Mouse (Mus musculus): Measurements from ENCODE around the gene Actl11. TPM values are rescaled to one million over a fixed set of nuclear protein-coding genes. Genes with fewer than 3 reads are reported as not detected.
A peak's percentile ranks its signal among the peaks of the same experiment; 100 is the strongest.

The Actl11 gene
- total RNA-seq (2015) (0.05 TPM in 1 of 2 replicates, not detected in the other), total RNA-seq (2017) (not detected in 2 replicates)

DNA sequence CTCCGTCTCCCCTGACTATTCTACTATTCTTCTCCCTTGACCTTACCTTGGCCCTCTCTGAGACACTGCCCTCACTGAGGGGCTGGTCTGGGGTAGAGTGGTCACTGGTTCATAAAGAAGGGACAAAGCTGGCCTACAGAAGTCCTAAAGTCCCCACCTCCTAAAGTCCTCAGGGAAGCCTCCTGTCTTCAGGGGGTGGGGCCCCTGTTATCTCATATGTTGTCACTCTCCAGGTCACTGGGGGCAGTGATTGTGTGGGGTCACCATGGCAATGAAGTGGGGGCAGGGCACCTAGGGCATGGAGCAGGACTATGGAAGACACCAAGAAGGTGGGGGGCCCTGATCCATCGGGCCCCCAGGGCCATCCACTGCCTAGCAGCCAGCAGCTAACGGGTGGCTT, at the start of gene Actl11:
Actl11 (plus strand) TSS at position 301 of the 400 bp plus-strand sequence.
- no peak for ATAC-seq (replicated peaks; ENCODE audit: poor library complexity)

- no peak for ATAC-seq (replicated peaks; ENCODE audit: poor library complexity)
Measured at GRCm38 (mm10) chr9:107880411-107880810, 47.9 kb upstream of the Actl11 start.

GRCm38 (mm10) chr9:107887804-107888266, 40.4 kb upstream of the Actl11 start, which contains the start of gene Mon1a:
Gene Mon1a, plus strand, starts transcription at chr9:107888151.
- ATAC-seq (replicated peaks; ENCODE audit: poor library complexity) = peak; percentile 96

GRCm38 (mm10) chr9:107888267-107888850, 39.9 kb upstream of the Actl11 start:
- peak; percentile 46 for ATAC-seq (replicated peaks; ENCODE audit: poor library complexity)

GRCm38 (mm10) chr9:107890260-107890659, 38.0 kb upstream of the Actl11 start:
- no peak for ATAC-seq (replicated peaks; ENCODE audit: poor library complexity)

- ATAC-seq (replicated peaks; ENCODE audit: poor library complexity) = peak; percentile 39
Measured at GRCm38 (mm10) chr9:107891023-107891422, 37.2 kb upstream of the Actl11 start.

- no peak for ATAC-seq (replicated peaks; ENCODE audit: poor library complexity)
Measured at GRCm38 (mm10) chr9:107898563-107898962, 29.7 kb upstream of the Actl11 start.

- ATAC-seq (replicated peaks; ENCODE audit: poor library complexity) = no peak
Measured at GRCm38 (mm10) chr9:107899855-107900254, 28.4 kb upstream of the Actl11 start.

DNA sequence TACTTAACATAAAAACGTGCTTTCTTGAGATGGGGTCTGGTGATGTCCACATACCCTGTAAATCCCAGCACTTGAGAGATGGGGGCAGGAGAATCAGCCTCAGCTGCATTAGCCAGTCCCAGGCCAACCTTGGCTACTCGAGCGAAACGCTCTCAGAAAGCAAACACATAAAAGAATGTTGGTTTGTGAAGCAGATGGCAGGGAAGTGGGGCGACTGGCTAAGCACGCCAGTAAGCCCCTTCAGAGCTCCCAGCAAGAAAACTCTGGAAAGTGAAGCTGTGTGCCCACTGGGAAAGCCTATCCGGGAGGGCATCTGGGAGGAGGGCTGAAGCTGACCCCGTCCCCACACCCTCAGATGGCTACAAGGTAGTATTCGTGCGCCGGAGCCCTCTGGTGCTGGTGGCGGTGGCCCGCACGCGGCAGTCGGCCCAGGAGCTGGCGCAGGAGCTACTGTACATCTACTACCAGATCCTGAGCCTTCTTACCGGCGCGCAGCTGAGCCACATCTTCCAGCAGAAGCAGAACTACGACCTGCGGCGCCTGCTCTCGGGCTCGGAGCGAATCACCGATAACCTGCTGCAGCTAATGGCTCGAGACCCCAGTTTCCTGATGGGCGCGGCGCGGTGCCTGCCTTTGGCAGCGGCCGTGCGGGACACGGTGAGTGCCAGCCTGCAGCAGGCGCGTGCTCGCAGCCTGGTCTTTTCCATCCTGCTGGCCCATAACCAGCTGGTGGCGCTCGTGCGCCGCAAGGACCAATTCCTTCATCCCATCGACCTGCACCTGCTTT, 27.2 kb upstream of the Actl11 start:
- ATAC-seq (replicated peaks; ENCODE audit: poor library complexity) = peak; percentile 78

- no peak for ATAC-seq (replicated peaks; ENCODE audit: poor library complexity)
Measured at GRCm38 (mm10) chr9:107901627-107901914, 26.7 kb upstream of the Actl11 start.

DNA sequence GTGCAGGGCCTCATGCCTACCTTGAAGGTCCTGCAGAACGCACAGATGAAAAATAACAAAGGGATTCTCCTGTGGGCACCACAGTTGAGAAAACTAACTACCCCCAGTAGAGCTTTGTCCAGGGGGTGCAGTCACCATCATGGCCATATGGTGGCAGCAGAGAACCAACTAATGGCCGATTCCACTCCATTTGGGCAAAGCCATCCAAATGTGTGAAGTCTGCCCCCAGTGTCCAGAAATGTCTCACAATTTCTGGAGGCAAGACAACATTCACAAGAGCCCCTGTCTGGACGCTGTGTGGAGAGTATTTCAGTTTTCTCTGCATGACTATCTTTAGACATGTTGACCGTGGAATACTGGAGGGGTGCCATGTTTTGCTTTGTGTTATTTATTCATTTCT, 23.5 kb upstream of the Actl11 start:
- peak; percentile 90 for ATAC-seq (replicated peaks; ENCODE audit: poor library complexity)

- peak; percentile 51 for ATAC-seq (replicated peaks; ENCODE audit: poor library complexity)
Measured at GRCm38 (mm10) chr9:107906252-107906966, 21.9 kb upstream of the Actl11 start, which contains the start of gene Mst1r. Gene Mst1r, plus strand, starts transcription at chr9:107906873.

- no peak for ATAC-seq (replicated peaks; ENCODE audit: poor library complexity)
Measured at GRCm38 (mm10) chr9:107906967-107907800, 21.1 kb upstream of the Actl11 start.

- no peak for ATAC-seq (replicated peaks; ENCODE audit: poor library complexity)
Measured at GRCm38 (mm10) chr9:107907801-107908120, 20.5 kb upstream of the Actl11 start.

DNA sequence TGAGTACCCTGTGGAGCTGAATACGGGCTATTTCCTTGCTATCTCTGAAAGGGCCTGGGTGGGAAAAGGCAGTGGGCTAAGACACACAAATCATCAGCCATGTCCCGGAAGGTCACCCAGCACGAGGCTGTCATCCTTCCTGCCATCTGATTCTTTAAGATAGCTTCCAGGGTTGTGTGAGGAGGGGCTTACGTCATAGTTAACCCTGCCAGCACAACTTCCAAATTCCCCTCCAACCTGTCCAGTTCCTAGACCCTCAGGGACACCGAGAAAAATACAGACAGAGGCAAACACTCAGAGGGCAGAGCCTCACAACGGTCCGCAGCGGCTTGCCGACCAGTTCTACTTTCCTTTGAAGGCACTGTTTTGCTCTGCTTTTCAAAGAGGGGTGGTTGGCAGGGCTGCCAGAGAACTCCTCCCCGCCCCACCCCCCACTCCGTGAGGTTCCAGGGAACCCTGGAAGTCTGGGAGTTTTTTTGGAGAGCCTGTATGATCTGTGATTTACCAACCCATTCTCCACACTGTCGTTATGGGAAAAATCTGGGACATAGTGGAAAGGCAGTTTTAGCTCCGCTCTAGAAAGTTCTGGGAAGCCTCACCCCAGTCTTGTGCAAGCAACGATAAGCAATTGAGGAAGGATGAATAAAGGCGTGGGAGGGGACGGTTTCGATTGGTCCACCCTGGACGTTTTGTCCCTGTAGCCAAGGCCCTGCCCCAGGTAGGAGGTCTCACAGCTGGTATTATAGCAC, 19.7 kb upstream of the Actl11 start:
- peak; percentile 36; the same call in 1 of the 2 replicates for ATAC-seq (replicated peaks; ENCODE audit: poor library complexity)

- ATAC-seq (replicated peaks; ENCODE audit: poor library complexity) = no peak
Measured at GRCm38 (mm10) chr9:107910025-107910769, 18.1 kb upstream of the Actl11 start.

GRCm38 (mm10) chr9:107914764-107915420, 13.4 kb upstream of the Actl11 start:
- no peak for ATAC-seq (replicated peaks; ENCODE audit: poor library complexity)

DNA sequence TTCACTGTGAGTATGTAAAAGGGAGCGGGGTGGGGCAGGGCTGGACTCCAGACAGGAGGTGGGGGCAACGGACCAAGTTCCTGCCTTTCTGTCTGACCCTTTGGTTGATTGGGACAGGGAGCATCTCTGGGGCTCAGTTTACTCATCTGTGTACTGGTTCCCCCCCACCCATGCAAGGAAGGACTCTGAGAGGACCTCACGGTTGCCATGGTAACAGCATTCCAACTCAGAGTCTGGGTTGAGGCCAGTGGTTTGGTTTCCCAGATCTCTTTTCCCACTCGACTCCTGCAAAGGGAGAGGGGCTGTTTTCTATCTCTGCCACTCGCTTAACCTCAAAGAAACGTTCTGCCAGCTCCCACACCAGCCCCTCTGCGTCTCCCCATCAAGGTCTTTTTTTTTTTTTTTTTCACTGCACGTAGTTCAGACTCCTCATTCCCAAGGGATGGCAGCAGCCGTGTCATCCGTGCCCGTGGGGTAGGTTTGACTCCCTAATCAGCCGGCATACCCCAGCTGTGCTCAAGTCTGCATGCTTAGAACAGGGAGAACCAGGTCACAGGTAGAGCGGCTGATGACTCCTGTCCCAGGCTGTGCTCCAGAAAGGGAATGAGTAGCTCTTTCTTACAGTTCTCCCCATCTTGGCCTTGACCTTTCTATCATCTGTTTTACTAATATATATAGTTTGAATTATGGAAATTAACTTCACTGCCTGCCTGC, 10.2 kb upstream of the Actl11 start:
- no peak for ATAC-seq (replicated peaks; ENCODE audit: poor library complexity)

Measured in megakaryocyte progenitor cell, adult 5-6 weeks (primary cell).